Mouse (Mus musculus) urinary bladder, adult 2 months (tissue): ENCODE measurements around the gene Tmem17. TPM values are rescaled to one million over a fixed set of nuclear protein-coding genes. Genes with fewer than 3 reads are reported as not detected.

Experiments
- polyA plus RNA-seq: library from polyadenylated mRNA; depleted of rRNA; stranded (reverse); fragments of >200 nt; gene quantifications from 2 replicates; pipeline ENCODE4 v1.2.3, GENCODE M21; 2012; rRNA removed

The Tmem17 gene
- polyA plus RNA-seq, 1 experiment: 4.8 TPM

Other genes starting within 250 kb of the Tmem17 start
- gene Ehbp1, start 169.8 kb upstream of the Tmem17 start, polyA plus RNA-seq: 22.2 and 24.0 TPM in 2 replicates